Mouse (Mus musculus): ENCODE results near the gene Rabgap1l.

The Rabgap1l gene

DNA sequence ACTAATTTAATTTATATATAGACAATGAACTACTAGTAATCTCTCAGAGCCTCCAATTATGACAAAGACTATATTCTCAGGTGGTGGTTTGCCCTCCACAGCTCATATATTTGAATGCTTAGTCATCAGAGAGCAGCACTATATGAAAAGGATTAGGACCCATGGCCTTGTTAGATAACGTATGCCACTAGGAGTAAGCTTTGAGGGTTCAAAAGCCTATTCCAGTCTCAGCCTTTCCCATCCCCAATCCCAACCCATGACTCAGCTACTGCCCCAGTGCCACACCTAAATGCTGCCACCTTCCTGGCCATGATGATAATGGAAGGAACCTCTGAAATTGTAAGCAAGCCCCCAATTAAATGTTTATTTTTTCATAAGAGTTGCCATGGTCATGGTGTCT, 195.6 kb downstream of the Rabgap1l start:
- no peak for DNase-seq (ENCODE audit: extremely low read depth, low read depth, low spot score)

DNA sequence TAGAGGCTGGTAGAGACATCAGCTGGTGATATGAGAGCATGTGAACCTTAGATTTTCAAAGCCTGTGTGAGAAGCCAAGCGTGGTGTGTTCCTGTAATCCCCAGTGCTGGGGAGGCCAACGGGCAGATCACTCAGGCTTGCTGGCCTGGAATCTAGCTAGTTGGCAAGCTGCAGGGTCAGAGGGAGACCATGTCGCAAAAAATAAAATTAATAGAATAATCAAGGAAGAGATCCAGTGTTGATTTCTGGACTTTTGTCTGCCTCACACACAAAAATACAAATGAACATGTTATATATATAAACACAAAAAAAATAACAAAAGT, 196.1 kb downstream of the Rabgap1l start:
- no peak for DNase-seq (ENCODE audit: extremely low read depth, low read depth, low spot score)

DNA sequence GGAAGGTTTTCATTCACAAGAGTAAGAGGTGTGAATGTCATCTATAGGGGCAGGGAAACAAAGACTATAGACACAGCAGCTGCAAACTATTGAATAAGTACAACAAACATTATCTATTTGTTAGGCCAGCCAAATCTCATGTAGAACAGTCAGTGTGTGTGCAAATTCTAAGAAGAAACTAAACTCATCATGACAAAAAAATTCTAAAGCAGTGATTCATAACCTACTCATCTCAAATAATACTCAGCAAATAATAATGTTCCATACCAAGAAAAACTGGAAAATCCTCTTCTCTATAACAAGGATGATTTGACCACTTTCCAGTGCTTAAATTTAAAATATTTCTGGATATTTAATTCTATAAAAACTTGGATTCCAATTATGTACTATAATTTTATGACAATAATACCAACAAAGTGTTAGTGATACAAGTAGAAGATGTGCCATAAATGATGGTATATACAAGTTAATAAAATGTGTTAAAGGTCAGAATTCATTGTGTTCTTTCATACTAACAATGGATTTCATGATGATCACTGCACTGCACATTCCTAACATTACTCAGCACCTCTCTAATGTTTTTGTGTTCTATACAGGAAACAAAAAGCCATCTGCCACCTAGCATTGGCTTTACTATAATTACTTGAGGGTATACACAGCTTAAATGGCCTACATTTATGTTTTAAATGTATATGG, 196.6 kb downstream of the Rabgap1l start:
- DNase-seq (ENCODE audit: extremely low read depth, low read depth, low spot score), result no peak

- peak; percentile 19 for DNase-seq (ENCODE audit: extremely low read depth, low read depth, low spot score)
Observed at GRCm38 (mm10) chr1:160594576-160594975, 198.4 kb downstream of the Rabgap1l start.

- no peak for DNase-seq (ENCODE audit: extremely low read depth, low read depth, low spot score)
Observed at GRCm38 (mm10) chr1:160594066-160594465, 198.9 kb downstream of the Rabgap1l start.

DNA sequence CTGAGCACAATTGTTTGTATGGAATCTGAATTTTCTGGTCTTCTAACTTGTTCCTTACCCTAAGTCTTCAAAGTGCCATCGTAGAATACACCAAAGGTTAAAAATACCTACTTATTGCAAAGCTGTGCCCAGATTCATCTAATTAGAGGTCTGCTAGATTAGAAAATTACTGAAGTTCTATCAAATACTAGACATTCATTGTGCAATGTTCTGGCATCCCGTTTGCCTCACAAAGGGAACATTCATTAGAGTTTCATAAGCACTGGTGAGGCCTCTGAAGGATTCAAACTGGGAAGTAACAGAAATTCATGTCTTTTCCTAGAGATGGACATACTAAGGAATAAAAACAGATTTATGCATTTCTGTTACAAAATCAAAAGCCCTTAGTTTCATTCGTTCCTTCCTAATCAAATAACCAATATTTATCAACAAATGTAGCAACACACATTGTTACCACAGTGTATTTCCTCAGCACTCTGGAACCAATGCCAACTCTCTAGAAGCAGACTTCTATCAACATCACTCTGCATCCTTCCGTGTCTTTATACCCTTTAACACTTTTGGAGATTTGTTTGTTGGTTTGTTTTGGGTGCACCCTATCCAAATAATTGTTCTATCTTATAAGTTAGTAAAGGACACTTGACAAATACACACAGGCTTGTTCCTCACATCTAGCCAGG, 204.0 kb downstream of the Rabgap1l start:
- no peak for DNase-seq (ENCODE audit: extremely low read depth, low read depth, low spot score)

GRCm38 (mm10) chr1:160579309-160580233, 213.4 kb downstream of the Rabgap1l start:
- DNase-seq (ENCODE audit: extremely low read depth, low read depth, low spot score), result no peak

- no peak for DNase-seq (ENCODE audit: extremely low read depth, low read depth, low spot score)
Observed at GRCm38 (mm10) chr1:160576124-160576523, 216.9 kb downstream of the Rabgap1l start.

GRCm38 (mm10) chr1:160574039-160574438, 219.0 kb downstream of the Rabgap1l start:
- no peak for DNase-seq (ENCODE audit: extremely low read depth, low read depth, low spot score)

GRCm38 (mm10) chr1:160566458-160566857, 226.6 kb downstream of the Rabgap1l start:
- DNase-seq (ENCODE audit: extremely low read depth, low read depth, low spot score), result no peak

DNA sequence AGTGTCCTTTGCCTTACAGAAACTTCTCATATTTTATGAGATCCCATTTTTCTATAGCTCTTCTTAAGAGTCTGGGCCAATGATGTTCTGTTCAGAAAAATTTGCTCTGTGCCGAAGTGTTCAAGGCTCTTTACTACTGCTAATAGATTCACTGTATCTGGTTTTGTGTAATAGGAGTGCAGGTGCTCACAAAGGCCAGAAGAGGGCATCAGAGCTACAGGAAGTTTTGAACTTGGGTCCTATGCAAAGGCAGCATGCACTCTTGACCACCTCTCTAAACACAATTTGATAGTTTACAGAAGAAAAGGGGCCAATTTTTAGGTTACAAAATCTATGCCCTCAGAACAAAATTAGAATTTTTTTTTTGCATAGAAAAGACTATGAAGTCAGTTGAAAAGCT, 231.6 kb downstream of the Rabgap1l start:
- no peak for DNase-seq (ENCODE audit: extremely low read depth, low read depth, low spot score)

DNA sequence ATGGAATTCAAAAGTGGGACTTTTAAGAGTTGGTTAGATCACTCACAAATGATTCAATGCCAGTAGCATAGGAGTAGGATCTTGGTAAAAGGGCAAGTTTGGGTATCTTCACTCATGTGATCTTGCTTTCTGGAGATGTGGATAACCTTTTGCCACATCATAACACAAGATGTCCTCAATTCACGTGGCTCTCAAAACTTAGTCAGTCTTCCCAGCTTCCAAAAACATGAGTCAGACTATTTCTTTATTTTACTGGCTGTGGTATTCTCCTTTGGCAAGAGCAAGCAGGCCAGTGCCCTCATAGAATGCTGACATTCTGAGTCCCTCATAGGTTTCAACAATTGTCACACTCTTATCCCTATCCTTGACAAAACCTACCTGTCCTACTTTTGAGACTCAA, 242.4 kb downstream of the Rabgap1l start:
- DNase-seq (ENCODE audit: extremely low read depth, low read depth, low spot score), result no peak

GRCm38 (mm10) chr1:160547934-160548876, 244.8 kb downstream of the Rabgap1l start:
- no peak for DNase-seq (ENCODE audit: extremely low read depth, low read depth, low spot score)

DNA sequence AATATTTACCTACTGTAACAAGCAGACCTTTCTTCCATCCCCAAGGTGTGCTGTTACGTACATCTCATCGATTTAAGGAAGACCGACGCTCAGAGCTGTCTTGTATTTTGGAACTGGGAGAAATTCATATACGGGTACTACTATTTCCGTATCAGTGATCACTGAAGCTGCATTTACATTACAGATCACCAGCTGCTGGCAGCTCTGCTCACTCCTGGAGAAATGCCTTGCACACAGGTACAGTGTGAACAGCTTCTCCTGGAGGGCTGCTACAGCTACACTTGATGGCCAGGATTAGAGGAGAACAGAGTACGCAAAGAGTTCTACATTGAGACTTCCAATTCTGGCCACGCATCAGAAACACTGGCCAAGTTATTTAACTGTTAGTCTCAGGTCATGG, 257.4 kb downstream of the Rabgap1l start:
- no peak for DNase-seq (ENCODE audit: extremely low read depth, low read depth, low spot score)

- no peak for DNase-seq (ENCODE audit: extremely low read depth, low read depth, low spot score)
Observed at GRCm38 (mm10) chr1:160534571-160535335, 258.3 kb downstream of the Rabgap1l start.

GRCm38 (mm10) chr1:160533209-160533820, 259.7 kb downstream of the Rabgap1l start:
- DNase-seq (ENCODE audit: extremely low read depth, low read depth, low spot score), result no peak

- no peak for DNase-seq (ENCODE audit: extremely low read depth, low read depth, low spot score)
Observed at GRCm38 (mm10) chr1:160531402-160531801, 261.6 kb downstream of the Rabgap1l start.

GRCm38 (mm10) chr1:160521918-160522317, 271.1 kb downstream of the Rabgap1l start:
- no peak for DNase-seq (ENCODE audit: extremely low read depth, low read depth, low spot score)

DNA sequence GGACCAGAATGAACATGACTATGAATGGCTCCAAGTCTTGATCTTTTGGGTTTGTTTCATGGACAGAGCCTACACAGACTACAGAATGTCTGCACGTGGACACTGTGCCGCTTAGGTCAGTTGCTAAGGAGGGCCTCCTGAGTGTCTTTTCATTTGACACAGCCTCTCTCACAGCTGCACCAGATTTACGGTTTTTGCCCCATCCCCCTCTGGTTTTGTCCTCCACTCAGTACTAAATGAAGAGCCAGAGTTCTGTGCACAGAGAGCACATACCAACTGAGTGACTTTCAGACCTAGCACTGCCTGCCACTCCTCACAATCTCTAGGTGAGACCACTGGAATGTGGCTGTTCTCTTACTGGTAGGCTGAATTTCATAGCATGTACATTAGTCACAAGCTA, 272.3 kb downstream of the Rabgap1l start:
- DNase-seq (ENCODE audit: extremely low read depth, low read depth, low spot score), result no peak
